In the genomic region with DNA sequence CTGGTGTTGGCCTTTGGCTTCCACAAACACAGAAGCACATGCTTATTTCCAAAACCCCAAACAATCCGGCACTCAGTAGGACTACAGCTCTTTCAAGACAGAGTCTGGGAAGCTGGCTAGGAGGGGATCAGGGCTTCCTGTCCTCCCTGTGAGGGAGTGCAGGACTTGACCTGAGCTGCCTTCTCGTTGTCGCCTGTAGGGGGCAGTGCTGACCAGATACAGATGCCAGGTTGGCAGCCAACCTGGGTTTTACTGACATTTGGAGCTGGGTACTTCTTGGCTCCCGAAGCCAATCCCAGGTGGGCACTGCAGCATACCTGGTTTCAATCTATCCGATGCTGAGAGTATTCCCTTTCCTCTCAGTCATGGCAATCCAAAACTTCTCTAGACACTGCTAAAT, we compare ENCODE assay signal across 10 mouse cellular contexts. TPM values are rescaled to one million over a fixed set of nuclear protein-coding genes. Genes with fewer than 3 reads are reported as not detected.
A peak's percentile ranks its signal among the peaks of the same experiment; 100 is the strongest.
DNase-seq lines count a peak whose midpoint lies in the region; ATAC-seq and TF ChIP-seq lines count a peak whose summit lies in the region.
"Had no signal": no experiment of that assay in that cellular context is flagged by ENCODE, and none has a peak within 500 bp of the region (broad histone marks: within the 10 kb centered on the region; RNA-seq: fewer than 3 reads in every experiment).

No protein-coding gene starts in this region.

- 56% methylated on average over 5 of the region's 5 CpGs for WGBS in olfactory bulb, adult 2 months

- no peak overlapping the region for H3K27ac ChIP-seq in olfactory bulb, adult 2 months (ENCODE audit: insufficient read depth, low read depth, low read length)
- H3K27ac ChIP-seq: embryonic facial prominence, embryonic 12.5 days had no signal

- H3K4me3 ChIP-seq in olfactory bulb, adult 2 months (ENCODE audit: insufficient read depth, low read depth, low read length): no peak overlapping the region
- H3K4me3 ChIP-seq: embryonic facial prominence, embryonic 12.5 days had no signal

- peak; percentile 27 for DNase-seq in layer of hippocampus, adult 11-12 months (ENCODE audit: low spot score)
- DNase-seq in layer of hippocampus, adult 9-11 months: no peak
- peak; percentile 73 for DNase-seq in R1 (ENCODE audit: low read depth, low spot score)
- no peak for DNase-seq in yolk sac, embryonic 10.5 days (ENCODE audit: low spot score)
- no peak for DNase-seq in right cerebral cortex, adult 18-20 months
- no peak for DNase-seq in gastrocnemius, postnatal 25 days

- no peak for TF ChIP-seq POLR2A in olfactory bulb, adult 2 months (IDR thresholded peaks at IDR 0.05; ENCODE audit: insufficient read depth, low read depth, low read length)

- TF ChIP-seq CTCF in olfactory bulb, adult 2 months (IDR thresholded peaks at IDR 0.05; ENCODE audit: insufficient read depth, low read depth, low read length): 0 out of 2 replicates have a peak, but pooled peaks have one; percentile 22

- H3K4me1 ChIP-seq in olfactory bulb, adult 2 months (ENCODE audit: control insufficient read depth, insufficient read depth, low read length): no peaks in the 10 kb centered on the region
- H3K4me1 ChIP-seq: embryonic facial prominence, embryonic 12.5 days had no signal

- ATAC-seq in erythroid progenitor cell, adult 5-6 weeks (replicated peaks; ENCODE audit: low FRiP score, poor library complexity, severe bottlenecking): 0 out of 2 replicates have a peak, but pooled peaks have one; percentile 46

RNA-seq across cellular contexts. Expression of a gene that starts 8.9 kb away (rescaled TPM):
- not detected in 2 replicates for total RNA-seq in erythroid progenitor cell, adult 5-6 weeks (2015; ENCODE audit: low replicate concordance)
- total RNA-seq in erythroid progenitor cell, adult 5-6 weeks (2017; ENCODE audit: low replicate concordance): not detected in 2 replicates
- polyA plus RNA-seq in olfactory bulb, adult 2 months (2012; ENCODE audit: insufficient read depth, insufficient read length, low replicate concordance, missing spikeins): not detected in 2 replicates
- total RNA-seq in gastrocnemius, postnatal 25 days (2021): not detected
- total RNA-seq: left cerebral cortex, adult 18-20 months had no signal
- polyA plus RNA-seq: embryonic facial prominence, embryonic 12.5 days had no signal

RNA-seq across cellular contexts. Expression of a gene that starts 16.3 kb away (rescaled TPM):
- not detected in 2 replicates for total RNA-seq in erythroid progenitor cell, adult 5-6 weeks (2015; ENCODE audit: low replicate concordance)
- total RNA-seq in erythroid progenitor cell, adult 5-6 weeks (2017; ENCODE audit: low replicate concordance): not detected in 2 replicates
- not detected in 2 replicates for polyA plus RNA-seq in olfactory bulb, adult 2 months (2012; ENCODE audit: insufficient read depth, insufficient read length, low replicate concordance, missing spikeins)
- not detected for total RNA-seq in gastrocnemius, postnatal 25 days (2021)
- total RNA-seq: left cerebral cortex, adult 18-20 months had no signal
- polyA plus RNA-seq: embryonic facial prominence, embryonic 12.5 days had no signal

RNA-seq across cellular contexts. Expression of a gene that starts 39.4 kb away (rescaled TPM):
- not detected in 2 replicates for total RNA-seq in erythroid progenitor cell, adult 5-6 weeks (2015; ENCODE audit: low replicate concordance)
- total RNA-seq in erythroid progenitor cell, adult 5-6 weeks (2017; ENCODE audit: low replicate concordance): not detected in 2 replicates
- not detected in 2 replicates for polyA plus RNA-seq in olfactory bulb, adult 2 months (2012; ENCODE audit: insufficient read depth, insufficient read length, low replicate concordance, missing spikeins)
- not detected for total RNA-seq in gastrocnemius, postnatal 25 days (2021)
- total RNA-seq: left cerebral cortex, adult 18-20 months had no signal
- polyA plus RNA-seq: embryonic facial prominence, embryonic 12.5 days had no signal

RNA-seq across cellular contexts. Expression of a gene that starts 41.1 kb away (rescaled TPM):
- 0.42 TPM in 1 of 2 replicates, not detected in the other for total RNA-seq in erythroid progenitor cell, adult 5-6 weeks (2015; ENCODE audit: low replicate concordance)
- 4.2 and 11.6 TPM in 2 replicates for total RNA-seq in erythroid progenitor cell, adult 5-6 weeks (2017; ENCODE audit: low replicate concordance)
- polyA plus RNA-seq in olfactory bulb, adult 2 months (2012; ENCODE audit: insufficient read depth, insufficient read length, low replicate concordance, missing spikeins): not detected in 2 replicates
- total RNA-seq in gastrocnemius, postnatal 25 days (2021): 1 to 10 TPM; 4.0 to 7.6 TPM

RNA-seq across cellular contexts. Expression of a gene that starts 57.3 kb away (rescaled TPM):
- 16.8 and 18.4 TPM in 2 replicates for total RNA-seq in erythroid progenitor cell, adult 5-6 weeks (2015; ENCODE audit: low replicate concordance)
- 4.1 and 7.6 TPM in 2 replicates for total RNA-seq in erythroid progenitor cell, adult 5-6 weeks (2017; ENCODE audit: low replicate concordance)
- polyA plus RNA-seq in olfactory bulb, adult 2 months (2012; ENCODE audit: insufficient read depth, insufficient read length, low replicate concordance, missing spikeins): not detected in 2 replicates
- 10 to 100 TPM; 27.3 to 30.7 TPM for total RNA-seq in gastrocnemius, postnatal 25 days (2021)

Comparison
In these comparisons a context has a peak if more than half of its experiments do, and no peak if none do; other contexts are left out.
1. DNase-seq: peak in layer of hippocampus, adult 11-12 months (single experiment) and R1 (single experiment); none in layer of hippocampus, adult 9-11 months (single experiment), yolk sac, embryonic 10.5 days (single experiment), right cerebral cortex, adult 18-20 months (single experiment) and gastrocnemius, postnatal 25 days (single experiment).